Mouse (Mus musculus) brain, embryonic 14.5 days (tissue): ENCODE data around the gene Pfdn2. TPM values are rescaled to one million over a fixed set of nuclear protein-coding genes. Genes with fewer than 3 reads are reported as not detected.
"Not testable (repeated sequence)": the region's sequence is repeated elsewhere in the genome, so short reads cannot be mapped to it uniquely, and the experiment has no call there.

Experiments used
- DNase-seq: peaks from one replicate; pipeline ENCODE4 v3.0.0-alpha.2; 2011; ENCODE audit warnings: low read depth
- CTCF ChIP-seq: fragments of 200-500 bp; IDR thresholded peaks from 2 replicates; pipeline ENCODE4 v1.5.1; 2012; ENCODE audit warnings: inconsistent platforms, mild to moderate bottlenecking, moderate library complexity, borderline replicate concordance; ENCODE audit not compliant: insufficient read depth, insufficient read length; ENCODE audit errors: extremely low read depth
- POLR2A ChIP-seq: fragments of 200-500 bp; IDR thresholded peaks from 2 replicates; pipeline ENCODE4 v1.6.1; 2012; ENCODE audit warnings: mild to moderate bottlenecking, inconsistent platforms, borderline replicate concordance; ENCODE audit not compliant: poor library complexity, insufficient read depth, insufficient read length, severe bottlenecking; ENCODE audit errors: extremely low read depth
- polyA plus RNA-seq: library from polyadenylated mRNA; depleted of rRNA; stranded (reverse); fragments of >200 nt; gene quantifications from 2 replicates; pipeline ENCODE4 v1.2.3, GENCODE M21; 2012; rRNA removed

The Pfdn2 gene
- 45.5 and 90.3 TPM in 2 replicates for polyA plus RNA-seq

- TF ChIP-seq CTCF (no peak), POLR2A (peak; percentile 80)
- DNase-seq = peak; percentile 98
Observed at GRCm38 (mm10) chr1:171345225-171346094, at the start of gene Pfdn2, which contains the start of gene Nit1. Pfdn2 (plus strand) TSS chr1:171345670. Nit1 (minus strand) TSS chr1:171345646.

DNA sequence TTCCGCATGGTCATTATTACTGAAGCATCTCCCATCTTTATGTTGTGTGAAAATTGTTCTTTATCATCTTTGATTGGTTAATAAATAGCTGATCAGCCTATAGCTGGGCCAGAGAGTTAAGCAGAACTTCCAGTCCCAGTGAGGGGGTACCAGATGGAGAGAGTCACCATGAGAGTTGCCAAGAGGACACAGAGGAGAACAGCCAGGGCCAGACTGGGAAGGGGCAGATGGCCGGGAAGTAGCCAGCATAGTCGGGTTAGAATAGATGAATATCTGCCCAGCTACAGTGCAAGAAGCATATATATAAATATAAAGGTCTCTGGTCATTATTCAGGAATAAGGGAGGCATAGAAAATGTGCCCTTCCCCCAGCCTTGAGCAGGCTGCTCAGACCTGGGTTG, 47.2 kb upstream of the Pfdn2 start:
- no peak for TF ChIP-seq CTCF
- no peak for TF ChIP-seq POLR2A
- no peak for DNase-seq

- DNase-seq = not testable (repeated sequence)
Observed at GRCm38 (mm10) chr1:171306157-171306556, 39.3 kb upstream of the Pfdn2 start.

- no peak for TF ChIP-seq CTCF
- no peak for TF ChIP-seq POLR2A
- DNase-seq = no peak
Observed at GRCm38 (mm10) chr1:171309321-171309720, 36.1 kb upstream of the Pfdn2 start.

- no peak for DNase-seq
- TF ChIP-seq POLR2A (no peak), CTCF (no peak)
Observed at GRCm38 (mm10) chr1:171319748-171320147, 25.7 kb upstream of the Pfdn2 start.

GRCm38 (mm10) chr1:171320151-171320550, 25.3 kb upstream of the Pfdn2 start:
- DNase-seq = no peak
- TF ChIP-seq CTCF (no peak), POLR2A (no peak)

- TF ChIP-seq CTCF (0 out of 2 replicates have a peak, but pooled peaks have one; percentile 1), POLR2A (no peak)
- peak; percentile 50 for DNase-seq
Observed at GRCm38 (mm10) chr1:171321415-171321814, 24.1 kb upstream of the Pfdn2 start.

- no peak for TF ChIP-seq POLR2A
- TF ChIP-seq CTCF = no peak
- DNase-seq = no peak
Observed at GRCm38 (mm10) chr1:171322012-171322411, 23.5 kb upstream of the Pfdn2 start.

- DNase-seq = no peak
- TF ChIP-seq CTCF (no peak), POLR2A (no peak)
Observed at GRCm38 (mm10) chr1:171325571-171325970, 19.9 kb upstream of the Pfdn2 start.

- DNase-seq = not testable (repeated sequence)
Observed at GRCm38 (mm10) chr1:171326588-171326987, 18.9 kb upstream of the Pfdn2 start.

DNA sequence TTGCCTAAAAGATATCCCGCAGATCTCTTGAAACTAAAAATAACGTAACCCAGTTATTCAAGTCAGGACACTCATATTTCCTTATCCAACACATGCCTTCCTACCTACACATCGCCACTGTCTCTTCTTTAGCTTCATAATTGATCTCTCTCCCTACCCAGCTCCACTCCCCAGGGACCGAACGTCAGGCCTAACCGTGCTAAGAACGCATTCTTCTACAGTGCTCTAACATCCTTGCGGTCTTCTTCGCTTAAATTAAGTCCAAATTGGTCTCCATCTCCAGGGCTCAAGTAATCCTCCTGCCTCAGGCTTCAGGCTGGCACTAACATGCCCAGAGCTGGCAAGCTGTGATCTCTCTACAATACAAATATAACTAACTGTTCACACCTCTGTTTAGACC, 17.2 kb upstream of the Pfdn2 start:
- TF ChIP-seq CTCF = no peak
- TF ChIP-seq POLR2A = no peak

DNA sequence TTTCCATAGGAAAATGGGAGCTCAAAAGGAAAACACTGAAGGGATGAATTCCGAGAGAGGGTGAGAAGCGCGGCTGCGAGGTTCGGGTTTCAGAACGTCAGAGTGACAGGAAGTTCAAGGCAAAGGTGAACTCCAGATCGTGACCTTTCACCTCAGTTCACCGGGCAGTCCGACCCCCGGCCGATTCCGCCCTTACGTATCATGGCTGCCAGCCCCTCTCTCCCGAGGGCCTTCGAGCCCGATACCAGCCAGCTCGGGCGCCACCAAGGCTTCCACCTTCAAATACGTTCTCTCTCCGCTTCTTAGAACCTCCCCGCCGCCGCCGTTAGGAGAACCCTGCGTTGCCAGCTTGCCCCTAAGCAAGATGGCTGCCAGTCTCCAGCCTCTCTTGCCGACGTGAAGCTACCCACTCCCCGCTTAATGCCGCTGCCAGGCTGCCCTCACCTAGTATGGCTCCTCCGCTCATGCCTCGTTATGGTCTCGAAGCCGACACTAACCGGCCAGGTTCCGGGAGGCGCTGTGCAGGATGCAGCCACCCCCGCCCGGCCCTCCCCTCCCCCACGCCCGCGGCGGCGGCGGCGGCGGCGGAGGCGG, 16.5 kb upstream of the Pfdn2 start, which contains the start of gene Dedd:
TSS of gene Dedd (plus strand) at position 307 of the 594 bp plus-strand sequence.
- DNase-seq = peak; percentile 99
- TF ChIP-seq POLR2A = peak; percentile 21; the same call in 1 of the 2 replicates
- TF ChIP-seq CTCF = no peak

More for the DNA sequence above, 17.2 kb upstream of the Pfdn2 start:
- no peak for DNase-seq

DNA sequence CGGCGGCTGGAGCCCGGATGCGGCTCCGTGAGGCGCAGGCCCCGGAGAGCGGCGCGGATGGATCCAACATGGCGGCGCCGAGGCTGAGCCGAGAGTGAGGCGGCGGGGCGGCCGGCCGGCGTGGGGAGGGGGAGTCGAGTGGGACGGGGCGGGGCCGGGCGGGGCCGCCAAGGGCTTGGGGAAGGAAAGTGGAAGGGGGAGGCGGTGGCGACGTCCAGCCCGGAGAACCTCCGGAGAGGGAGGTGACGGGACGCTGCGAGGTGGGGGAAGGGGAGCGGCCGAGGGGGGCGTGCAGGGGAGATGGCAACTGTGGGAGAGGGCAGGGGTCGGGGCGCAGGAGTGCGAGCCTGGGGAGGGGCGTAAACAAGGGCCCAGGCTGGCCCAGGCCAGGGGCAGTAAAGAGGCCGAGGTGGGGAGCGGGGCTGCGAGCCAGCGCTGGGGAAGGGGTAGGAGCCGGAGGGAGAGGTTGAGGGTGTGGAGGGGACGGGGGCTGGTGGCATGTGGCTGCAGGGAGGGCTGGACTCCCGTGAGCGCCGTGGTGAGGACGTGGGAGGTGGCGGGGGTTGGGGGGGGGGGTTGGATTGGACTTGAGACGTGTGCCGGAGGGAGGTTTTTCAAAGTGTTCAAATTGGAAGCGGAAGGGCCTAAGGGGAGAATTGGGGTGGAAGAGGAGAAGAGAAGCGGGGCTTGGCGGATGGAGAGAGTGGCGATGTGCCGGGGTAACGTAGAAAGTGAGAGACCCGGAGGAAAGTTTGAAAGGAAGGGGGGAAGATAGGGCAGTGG, 15.8 kb upstream of the Pfdn2 start:
- DNase-seq = peak; percentile 69
- TF ChIP-seq POLR2A = no peak
- no peak for TF ChIP-seq CTCF
